Mouse (Mus musculus): ENCODE data around the gene Lmnb2. TPM values are rescaled to one million over a fixed set of nuclear protein-coding genes. Genes with fewer than 3 reads are reported as not detected.
A peak's percentile ranks its signal among the peaks of the same experiment; 100 is the strongest.

Gene Lmnb2
- polyA plus RNA-seq, 1 experiment from 2014 or later, result 16.2 TPM

- H3K4me2 ChIP-seq, result no peak overlapping the region
- peaks cover 27% of the 10 kb centered on the region for H3K4me1 ChIP-seq (replicated peaks; ENCODE audit: control insufficient read depth, insufficient read depth, low read length)
- H3K9me3 ChIP-seq (ENCODE audit: control insufficient read depth, low read length), result no peaks in the 10 kb centered on the region
- no peak overlapping the region for H3K4me3 ChIP-seq (ENCODE audit: low read depth, low read length)
- 84% methylated on average over 7 of the region's 7 CpGs for WGBS
- no peak overlapping the region for H3K27ac ChIP-seq (ENCODE audit: low read depth, low read length)
- peaks cover 4% of the 10 kb centered on the region for H3K27me3 ChIP-seq (replicated peaks; ENCODE audit: control insufficient read depth, insufficient read depth, low read length)
- no peak overlapping the region for H3K9ac ChIP-seq (ENCODE audit: low read depth, low read length)
- DNase-seq (ENCODE audit: low spot score) (no peak), ATAC-seq (replicated peaks; ENCODE audit: low FRiP score) (no peak)
- peaks cover 9% of the 10 kb centered on the region for H3K36me3 ChIP-seq (ENCODE audit: control insufficient read depth, insufficient read depth, low read length)
Observed at GRCm38 (mm10) chr10:80895100-80895499, 22.9 kb downstream of the Lmnb2 start.

GRCm38 (mm10) chr10:80887181-80887580 is 30.9 kb downstream of the Lmnb2 start:
- 68% methylated on average over 11 of the region's 11 CpGs for WGBS
- no peaks in the 10 kb centered on the region for H3K9me3 ChIP-seq (ENCODE audit: control insufficient read depth, low read length)
- DNase-seq (ENCODE audit: low spot score) (no peak), ATAC-seq (replicated peaks; ENCODE audit: low FRiP score) (no peak)
- no peak overlapping the region for H3K27ac ChIP-seq (ENCODE audit: low read depth, low read length)
- H3K4me1 ChIP-seq (replicated peaks; ENCODE audit: control insufficient read depth, insufficient read depth, low read length), result no peaks in the 10 kb centered on the region
- no peak overlapping the region for H3K4me3 ChIP-seq (ENCODE audit: low read depth, low read length)
- no peak overlapping the region for H3K4me2 ChIP-seq
- H3K9ac ChIP-seq (ENCODE audit: low read depth, low read length), result no peak overlapping the region
- no peaks in the 10 kb centered on the region for H3K36me3 ChIP-seq (ENCODE audit: control insufficient read depth, insufficient read depth, low read length)
- H3K27me3 ChIP-seq (replicated peaks; ENCODE audit: control insufficient read depth, insufficient read depth, low read length), result peaks cover 38% of the 10 kb centered on the region

- no peaks in the 10 kb centered on the region for H3K9me3 ChIP-seq (ENCODE audit: control insufficient read depth, low read length)
- H3K4me2 ChIP-seq, result no peak overlapping the region
- ATAC-seq (replicated peaks; ENCODE audit: low FRiP score) (no peak), DNase-seq (ENCODE audit: low spot score) (peak; percentile 78)
- peaks cover 13% of the 10 kb centered on the region for H3K4me1 ChIP-seq (replicated peaks; ENCODE audit: control insufficient read depth, insufficient read depth, low read length)
- H3K9ac ChIP-seq (ENCODE audit: low read depth, low read length), result no peak overlapping the region
- H3K36me3 ChIP-seq (ENCODE audit: control insufficient read depth, insufficient read depth, low read length), result no peaks in the 10 kb centered on the region
- H3K27me3 ChIP-seq (replicated peaks; ENCODE audit: control insufficient read depth, insufficient read depth, low read length), result peaks cover 3% of the 10 kb centered on the region
- H3K4me3 ChIP-seq (ENCODE audit: low read depth, low read length), result no peak overlapping the region
- no peak overlapping the region for H3K27ac ChIP-seq (ENCODE audit: low read depth, low read length)
- 18% methylated on average over 10 of the region's 10 CpGs for WGBS
Observed at GRCm38 (mm10) chr10:80881301-80881700, 36.7 kb downstream of the Lmnb2 start.

GRCm38 (mm10) chr10:80880901-80881300 is 37.1 kb downstream of the Lmnb2 start:
- DNase-seq (ENCODE audit: low spot score) (no peak), ATAC-seq (replicated peaks; ENCODE audit: low FRiP score) (no peak)
- Histone ChIP-seq H3K4me1 (replicated peaks; ENCODE audit: control insufficient read depth, insufficient read depth, low read length) (peaks cover 13% of the 10 kb centered on the region), H3K9ac (ENCODE audit: low read depth, low read length) (no peak overlapping the region), H3K4me3 (ENCODE audit: low read depth, low read length) (no peak overlapping the region), H3K4me2 (no peak overlapping the region), H3K36me3 (ENCODE audit: control insufficient read depth, insufficient read depth, low read length) (no peaks in the 10 kb centered on the region), H3K9me3 (ENCODE audit: control insufficient read depth, low read length) (no peaks in the 10 kb centered on the region), H3K27me3 (replicated peaks; ENCODE audit: control insufficient read depth, insufficient read depth, low read length) (peaks cover 1% of the 10 kb centered on the region), H3K27ac (ENCODE audit: low read depth, low read length) (peak overlapping the region; percentile 76)
- 59% methylated on average over 2 of the region's 2 CpGs for WGBS

GRCm38 (mm10) chr10:80880131-80880641 is 37.9 kb downstream of the Lmnb2 start:
- DNase-seq (ENCODE audit: low spot score), result peak; percentile 75

GRCm38 (mm10) chr10:80876594-80876993 is 41.5 kb downstream of the Lmnb2 start:
- WGBS, result 28% methylated on average over 3 of the region's 3 CpGs
- peak overlapping the region; percentile 48; the same call in 1 of the 2 replicates for H3K9ac ChIP-seq (ENCODE audit: low read depth, low read length)
- no peaks in the 10 kb centered on the region; the same call in none of the 2 replicates for H3K27me3 ChIP-seq (replicated peaks; ENCODE audit: control insufficient read depth, insufficient read depth, low read length)
- H3K4me1 ChIP-seq (replicated peaks; ENCODE audit: control insufficient read depth, insufficient read depth, low read length), result peaks cover 13% of the 10 kb centered on the region
- no peaks in the 10 kb centered on the region for H3K9me3 ChIP-seq (ENCODE audit: control insufficient read depth, low read length)
- DNase-seq (ENCODE audit: low spot score), result no peak
- H3K4me2 ChIP-seq, result no peak overlapping the region
- no peak overlapping the region for H3K4me3 ChIP-seq (ENCODE audit: low read depth, low read length)
- no peaks in the 10 kb centered on the region for H3K36me3 ChIP-seq (ENCODE audit: control insufficient read depth, insufficient read depth, low read length)
- ATAC-seq (replicated peaks; ENCODE audit: low FRiP score), result no peak
- H3K27ac ChIP-seq (ENCODE audit: low read depth, low read length), result no peak overlapping the region

More at GRCm38 (mm10) chr10:80880131-80880641, 37.9 kb downstream of the Lmnb2 start:
- peaks cover 13% of the 10 kb centered on the region for H3K4me1 ChIP-seq (replicated peaks; ENCODE audit: control insufficient read depth, insufficient read depth, low read length)
- H3K4me2 ChIP-seq, result peak overlapping the region; percentile 41
- no peaks in the 10 kb centered on the region; the same call in 1 of the 2 replicates for H3K27me3 ChIP-seq (replicated peaks; ENCODE audit: control insufficient read depth, insufficient read depth, low read length)
- H3K9me3 ChIP-seq (ENCODE audit: control insufficient read depth, low read length), result no peaks in the 10 kb centered on the region
- H3K27ac ChIP-seq (ENCODE audit: low read depth, low read length), result peak overlapping the region; percentile 76
- peak; percentile 91 for ATAC-seq (replicated peaks; ENCODE audit: low FRiP score)
- WGBS, result 7% methylated on average over 5 of the region's 5 CpGs
- no peak overlapping the region for H3K4me3 ChIP-seq (ENCODE audit: low read depth, low read length)
- H3K9ac ChIP-seq (ENCODE audit: low read depth, low read length), result peak overlapping the region; percentile 3; the same call in 1 of the 2 replicates
- H3K36me3 ChIP-seq (ENCODE audit: control insufficient read depth, insufficient read depth, low read length), result no peaks in the 10 kb centered on the region

- no peaks in the 10 kb centered on the region; the same call in none of the 2 replicates for H3K27me3 ChIP-seq (replicated peaks; ENCODE audit: control insufficient read depth, insufficient read depth, low read length)
- H3K4me1 ChIP-seq (replicated peaks; ENCODE audit: control insufficient read depth, insufficient read depth, low read length), result peaks cover 13% of the 10 kb centered on the region
- 25% methylated on average over 5 of the region's 5 CpGs for WGBS
- peak overlapping the region; percentile 48; the same call in 1 of the 2 replicates for H3K9ac ChIP-seq (ENCODE audit: low read depth, low read length)
- no peaks in the 10 kb centered on the region for H3K36me3 ChIP-seq (ENCODE audit: control insufficient read depth, insufficient read depth, low read length)
- no peak for ATAC-seq (replicated peaks; ENCODE audit: low FRiP score)
- no peaks in the 10 kb centered on the region for H3K9me3 ChIP-seq (ENCODE audit: control insufficient read depth, low read length)
- H3K27ac ChIP-seq (ENCODE audit: low read depth, low read length), result no peak overlapping the region
- no peak overlapping the region for H3K4me2 ChIP-seq
- no peak for DNase-seq (ENCODE audit: low spot score)
- no peak overlapping the region for H3K4me3 ChIP-seq (ENCODE audit: low read depth, low read length)
Observed at GRCm38 (mm10) chr10:80876028-80876427, 42.0 kb downstream of the Lmnb2 start.

GRCm38 (mm10) chr10:80874035-80874434 is 44.0 kb downstream of the Lmnb2 start:
- Histone ChIP-seq H3K27ac (ENCODE audit: low read depth, low read length) (no peak overlapping the region), H3K4me3 (ENCODE audit: low read depth, low read length) (no peak overlapping the region), H3K4me1 (replicated peaks; ENCODE audit: control insufficient read depth, insufficient read depth, low read length) (no peaks in the 10 kb centered on the region; the same call in none of the 2 replicates), H3K9me3 (ENCODE audit: control insufficient read depth, low read length) (no peaks in the 10 kb centered on the region), H3K4me2 (no peak overlapping the region), H3K27me3 (replicated peaks; ENCODE audit: control insufficient read depth, insufficient read depth, low read length) (no peaks in the 10 kb centered on the region; the same call in none of the 2 replicates), H3K36me3 (ENCODE audit: control insufficient read depth, insufficient read depth, low read length) (no peaks in the 10 kb centered on the region), H3K9ac (ENCODE audit: low read depth, low read length) (no peak overlapping the region)
- ATAC-seq (replicated peaks; ENCODE audit: low FRiP score), result no peak
- 74% methylated on average over 9 of the region's 9 CpGs for WGBS
- DNase-seq (ENCODE audit: low spot score), result no peak

GRCm38 (mm10) chr10:80871581-80871980 is 46.5 kb downstream of the Lmnb2 start, which contains the start of gene Tmprss9:
Tmprss9 (plus strand) TSS chr10:80871848.
- no peak for ATAC-seq (replicated peaks; ENCODE audit: low FRiP score)
- no peaks in the 10 kb centered on the region; the same call in none of the 2 replicates for H3K27me3 ChIP-seq (replicated peaks; ENCODE audit: control insufficient read depth, insufficient read depth, low read length)
- H3K4me1 ChIP-seq (replicated peaks; ENCODE audit: control insufficient read depth, insufficient read depth, low read length), result no peaks in the 10 kb centered on the region; the same call in 1 of the 2 replicates
- no peak within 1 kb of the TSS for H3K27ac ChIP-seq (ENCODE audit: low read depth, low read length)
- H3K9me3 ChIP-seq (ENCODE audit: control insufficient read depth, low read length), result no peaks in the 10 kb centered on the region
- H3K4me3 ChIP-seq (ENCODE audit: low read depth, low read length), result no peak within 1 kb of the TSS
- 0 out of 2 replicates have a peak within 1 kb of the TSS, but pooled peaks have one; percentile 14 for H3K9ac ChIP-seq (ENCODE audit: low read depth, low read length)
- peaks cover 20% of the 10 kb centered on the region; the same call in 1 of the 2 replicates for H3K36me3 ChIP-seq (ENCODE audit: control insufficient read depth, insufficient read depth, low read length)
- no peak within 1 kb of the TSS for H3K4me2 ChIP-seq
- no peak for DNase-seq (ENCODE audit: low spot score)
- 28% methylated on average over 9 of the region's 9 CpGs for WGBS
